Mouse (Mus musculus) testis, postnatal 10 days (tissue): ENCODE measurements at regions not wholly inside any gene's neighbourhood (a gene's known extent, or its start where the extent isn't known, plus 50 kb on each side); places are given as distances from the start of the nearest gene placed in this dataset.
"Not testable (repeated sequence)": the region's sequence is repeated elsewhere in the genome, so short reads cannot be mapped to it uniquely, and the experiment has no call there.

Experiments used
- DNase-seq: peaks from one replicate; pipeline ENCODE4 v3.0.0; 2021; ENCODE audit warnings: low spot score

DNA sequence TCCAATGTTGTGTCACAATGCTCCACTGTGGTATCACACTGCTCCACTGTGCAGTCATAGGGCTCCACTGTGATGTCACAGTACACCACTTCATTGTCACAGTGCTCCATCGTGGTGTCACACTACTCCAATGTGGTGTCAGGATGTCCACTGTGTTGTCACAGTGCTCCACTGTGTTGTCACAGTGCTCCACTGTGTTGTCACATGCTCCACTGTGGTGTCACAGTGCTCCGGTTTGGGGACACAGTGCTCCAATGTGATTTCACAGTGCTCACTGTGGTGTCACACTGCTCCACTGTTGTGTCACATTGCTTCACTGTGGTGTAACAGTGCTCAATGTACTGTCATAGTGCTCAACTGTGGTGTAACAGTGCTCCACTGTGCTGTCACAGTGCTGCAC is 108.1 kb upstream of the Scaf8 start:
- DNase-seq = no peak

DNA sequence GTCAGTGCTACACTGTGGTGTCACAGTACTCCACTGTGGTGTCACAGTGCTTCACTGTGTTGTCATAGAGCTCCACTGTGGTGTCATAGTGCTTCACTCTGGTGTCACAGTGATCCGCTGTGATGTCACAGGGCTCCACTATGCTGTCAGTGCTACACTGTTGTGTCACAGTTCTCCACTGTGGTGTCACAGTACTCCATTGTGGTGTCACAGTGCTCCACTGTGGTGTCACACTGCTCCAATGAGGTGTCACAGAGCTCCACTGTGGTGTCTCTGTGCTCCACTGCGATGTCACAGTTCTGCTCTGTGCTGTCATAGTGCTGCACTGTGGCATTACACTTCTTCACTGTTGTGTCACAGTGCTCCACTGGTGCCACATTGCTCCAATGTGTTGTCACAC is 107.5 kb upstream of the Scaf8 start:
- peak; percentile 9 for DNase-seq

DNA sequence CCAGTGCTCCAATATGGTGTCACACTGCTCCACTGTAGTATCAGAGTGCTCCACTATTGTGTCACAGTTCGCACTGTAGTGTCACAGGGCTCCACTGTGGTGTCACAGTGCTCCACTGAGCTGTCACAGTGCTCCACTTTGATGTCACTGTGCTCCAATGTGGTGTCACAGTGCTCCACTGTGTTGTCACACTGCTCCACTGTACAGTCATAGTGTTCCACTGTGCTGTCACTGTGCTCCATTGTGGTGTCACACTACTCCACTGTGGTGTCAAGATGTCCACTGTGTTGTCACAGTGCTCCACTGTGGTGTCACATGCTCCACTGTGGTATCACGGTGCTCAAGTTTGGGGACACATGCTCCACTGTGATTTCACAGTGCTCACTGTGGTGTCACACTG is 104.8 kb upstream of the Scaf8 start:
- peak; percentile 21 for DNase-seq

DNA sequence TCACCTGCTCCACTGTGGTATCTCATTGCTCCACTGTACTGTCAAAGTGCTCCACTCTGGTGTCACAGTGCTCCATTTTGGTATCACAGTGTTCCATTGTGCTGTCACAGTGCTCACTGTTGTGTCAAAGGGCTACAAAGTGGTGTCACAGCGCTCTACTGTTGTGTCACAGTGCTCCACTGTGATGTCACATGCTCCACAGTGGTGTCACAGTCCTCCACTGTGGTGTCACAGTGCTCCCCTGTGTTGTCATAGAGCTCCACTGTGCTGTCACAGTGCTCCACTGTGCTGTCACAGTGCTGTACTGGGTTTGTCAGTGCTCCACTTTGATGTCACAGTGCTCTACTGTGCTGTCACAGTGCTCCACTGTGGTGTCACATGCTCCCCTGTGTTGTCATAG is 102.7 kb upstream of the Scaf8 start:
- peak; percentile 17 for DNase-seq

GRCm38 (mm10) chr17:3019631-3020391 is 95.0 kb upstream of the Scaf8 start:
- peak; percentile 22 for DNase-seq

DNA sequence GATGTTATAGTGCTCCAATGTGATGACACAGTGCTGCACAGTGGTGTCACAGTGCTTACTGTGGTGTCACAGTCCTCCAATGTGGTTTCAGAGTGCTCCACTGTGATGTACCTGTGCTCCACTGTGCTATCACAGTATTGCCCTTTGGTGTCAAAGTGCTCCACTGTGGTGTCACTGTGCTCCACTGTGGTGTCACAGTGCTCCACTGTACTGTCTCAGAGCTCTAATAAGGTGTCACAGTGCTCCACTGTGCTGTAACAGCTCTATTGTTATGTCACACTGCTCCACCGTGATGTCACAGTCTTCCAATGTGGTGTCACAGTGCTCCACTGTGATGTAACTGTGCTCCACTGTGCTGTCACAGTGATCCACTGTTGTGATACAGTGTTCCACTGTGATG is 94.4 kb upstream of the Scaf8 start:
- peak; percentile 10 for DNase-seq

GRCm38 (mm10) chr17:3022245-3022935 is 92.4 kb upstream of the Scaf8 start:
- DNase-seq = peak; percentile 13

GRCm38 (mm10) chr17:3022936-3023247 is 91.9 kb upstream of the Scaf8 start:
- peak; percentile 3 for DNase-seq

DNA sequence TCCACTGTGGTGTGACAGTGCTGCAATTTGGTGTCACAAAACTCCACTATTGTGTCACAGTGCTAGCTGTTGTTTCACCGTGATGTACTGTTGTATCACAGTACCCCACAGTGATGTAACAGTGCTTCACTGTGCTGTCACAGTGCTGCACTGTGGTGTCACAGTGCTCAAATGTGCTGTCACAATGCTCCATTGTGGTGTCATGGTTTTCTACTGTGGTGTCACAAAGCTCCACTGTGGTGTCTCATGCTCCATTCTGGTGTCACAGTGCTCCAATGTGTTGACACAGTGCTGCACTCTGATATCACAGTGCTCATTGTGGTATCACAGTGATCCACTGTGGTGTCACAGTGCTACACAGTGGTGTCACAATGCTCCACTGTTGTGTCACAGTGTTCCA is 91.3 kb upstream of the Scaf8 start:
- DNase-seq = peak; percentile 16

- peak; percentile 22 for DNase-seq
Measured at GRCm38 (mm10) chr17:3026859-3027258, 87.9 kb upstream of the Scaf8 start.

GRCm38 (mm10) chr17:3027376-3027775 is 87.4 kb upstream of the Scaf8 start:
- no peak for DNase-seq

DNA sequence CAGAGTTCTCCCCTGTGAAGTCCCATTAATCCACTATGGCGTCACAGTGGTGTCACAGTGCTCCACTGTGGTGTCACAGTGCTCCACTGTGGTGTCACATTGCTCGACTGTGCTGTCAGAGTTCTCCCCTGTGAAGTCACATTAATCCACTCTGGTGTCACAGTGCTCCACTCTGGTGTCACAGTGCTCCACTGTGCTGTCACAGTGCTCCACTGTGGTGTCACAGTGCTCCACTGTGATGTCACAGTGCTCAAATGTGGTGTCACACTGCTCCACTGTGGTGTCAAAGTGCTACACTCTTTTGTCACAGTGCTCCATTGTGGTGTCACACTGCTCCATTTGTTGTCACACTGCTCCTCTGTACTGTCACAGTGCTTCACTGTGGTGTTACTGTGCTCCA is 85.0 kb upstream of the Scaf8 start:
- DNase-seq = not testable (repeated sequence)

GRCm38 (mm10) chr17:3035099-3035498 is 79.7 kb upstream of the Scaf8 start:
- DNase-seq = no peak

DNA sequence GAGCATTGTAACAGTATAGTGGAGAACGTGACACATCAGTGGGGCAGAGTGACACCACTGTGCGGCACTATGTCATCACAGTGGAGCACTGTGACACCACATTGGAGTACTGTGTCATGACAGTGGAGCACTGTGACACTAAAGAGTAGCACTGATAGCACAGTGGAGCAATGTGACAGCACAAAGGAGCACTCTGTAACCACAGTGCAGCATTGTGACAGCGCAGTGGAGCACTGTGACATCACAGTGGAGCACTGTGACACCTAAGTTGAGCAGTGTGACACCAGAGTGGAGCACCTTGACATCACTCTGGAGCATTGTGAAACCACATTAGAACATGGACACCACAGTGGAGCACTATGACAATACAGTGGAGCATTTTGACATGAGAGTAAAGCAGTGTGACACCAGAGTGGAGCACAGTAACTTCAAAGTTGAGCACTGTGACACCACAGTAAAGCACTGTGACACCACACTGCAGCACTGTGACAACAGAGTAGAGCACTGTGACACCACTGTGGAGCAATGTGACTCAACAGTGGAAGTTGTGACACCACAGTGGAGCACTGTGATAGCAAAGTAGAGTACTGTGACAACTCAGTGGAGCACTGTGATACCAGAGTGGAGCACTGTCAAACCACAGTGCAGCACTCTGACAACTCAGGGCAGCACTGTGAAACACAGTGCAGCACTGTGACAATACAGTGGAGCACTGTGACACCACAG is 77.5 kb upstream of the Scaf8 start:
- no peak for DNase-seq

DNA sequence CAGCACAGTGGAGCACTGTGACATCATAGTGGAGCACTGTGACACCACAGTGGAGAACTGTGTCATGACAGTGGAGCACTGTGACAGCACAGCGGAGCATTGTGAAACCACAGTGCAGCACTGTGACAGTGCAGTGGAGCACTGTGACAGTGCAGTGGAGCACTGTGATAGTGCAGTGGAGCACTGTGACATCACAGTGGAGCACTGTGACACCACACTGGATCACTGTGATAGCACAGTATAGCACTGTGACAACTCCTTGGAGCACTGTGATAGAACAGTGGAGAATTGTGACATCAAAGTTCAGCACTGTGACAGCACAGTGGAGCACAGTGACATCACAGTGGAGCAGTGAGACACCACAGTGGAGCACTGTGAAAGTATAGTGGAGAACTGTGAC is 76.7 kb upstream of the Scaf8 start:
- DNase-seq = no peak

DNA sequence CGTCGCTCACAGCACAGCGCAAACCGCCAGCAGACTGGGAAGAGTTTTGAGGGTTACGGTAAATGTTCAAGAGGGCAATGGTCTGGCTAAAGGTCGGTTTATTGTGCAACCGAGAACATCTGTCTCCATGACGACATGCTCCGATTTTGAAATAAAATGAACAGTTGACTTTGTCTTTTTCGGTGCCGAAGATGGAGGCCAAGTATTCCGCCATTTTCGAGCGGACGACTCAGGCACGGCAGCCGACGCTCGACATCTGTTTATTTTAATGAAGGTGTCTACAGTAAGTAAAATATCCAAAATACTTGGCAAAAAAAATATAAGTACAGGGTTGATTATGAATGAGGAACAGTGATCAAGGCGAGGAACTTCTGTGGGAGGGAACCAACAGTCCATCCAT is 70.3 kb upstream of the Scaf8 start:
- not testable (repeated sequence) for DNase-seq

DNA sequence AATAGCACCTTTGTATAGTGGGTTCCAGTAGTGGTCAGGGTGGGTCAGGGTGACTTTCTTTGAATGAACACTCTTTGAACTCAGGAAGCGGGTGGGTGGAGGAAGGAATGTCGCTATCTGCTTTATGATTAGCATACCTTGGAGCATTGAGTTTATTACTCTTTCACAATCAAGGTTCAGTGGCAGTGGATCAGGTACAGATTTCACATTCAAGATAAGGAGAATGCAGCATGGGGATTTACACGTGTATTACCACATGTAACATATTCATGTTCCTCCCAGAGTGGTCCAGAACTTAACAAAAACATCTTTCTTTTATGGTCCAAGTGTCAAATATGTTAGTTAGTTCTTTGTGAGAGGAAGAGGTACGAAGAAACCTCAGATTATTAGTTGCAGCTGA is 60.9 kb upstream of the Scaf8 start:
- DNase-seq = not testable (repeated sequence)

- not testable (repeated sequence) for DNase-seq
Measured at GRCm38 (mm10) chr17:3054848-3055247, 59.9 kb upstream of the Scaf8 start.

DNA sequence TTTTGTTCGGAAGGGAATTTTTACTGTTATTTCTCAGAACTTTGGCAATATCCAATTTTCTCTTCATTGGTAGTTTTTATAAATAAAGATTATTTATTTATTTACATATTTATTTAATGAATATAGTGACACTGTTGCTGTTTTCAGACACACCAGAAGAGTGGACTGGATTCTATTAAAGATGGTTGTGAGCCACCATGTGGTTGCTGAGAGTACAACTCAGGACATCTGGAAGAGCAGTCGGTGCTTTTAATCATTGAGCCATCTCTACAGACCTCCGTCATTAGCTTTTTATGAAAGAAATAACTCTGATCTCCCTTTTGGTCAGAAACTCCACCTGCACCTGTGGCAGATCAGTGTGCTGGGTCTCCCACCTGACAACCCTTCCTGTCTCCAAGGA is 59.4 kb upstream of the Scaf8 start:
- DNase-seq = not testable (repeated sequence)

- DNase-seq = not testable (repeated sequence)
Measured at GRCm38 (mm10) chr17:3063401-3063800, 51.4 kb upstream of the Scaf8 start.
